ENCODE assay signal across 9 mouse cellular contexts in the genomic region with DNA sequence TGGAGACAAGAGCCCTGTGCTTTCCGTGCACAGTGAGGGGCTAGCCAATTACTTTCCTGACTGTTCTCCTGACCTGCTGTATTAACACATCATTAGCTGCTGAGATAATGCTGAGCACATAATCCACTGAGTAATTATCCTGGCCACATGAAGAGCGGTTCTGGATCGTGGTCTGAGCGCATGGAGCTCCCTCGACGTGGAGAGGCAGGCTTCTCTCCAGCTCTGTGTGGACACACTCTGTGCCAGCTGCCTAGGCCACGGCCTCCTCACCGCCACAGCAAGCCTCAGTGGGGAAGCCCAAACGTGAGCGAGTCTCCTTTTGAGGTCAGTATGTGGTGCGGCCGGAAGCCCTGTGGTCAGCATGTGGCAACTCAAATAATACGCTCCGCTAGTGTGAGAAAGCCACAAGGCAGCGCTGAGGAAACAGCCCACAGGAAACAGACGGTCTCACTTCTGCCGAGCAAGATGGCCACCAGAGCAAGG.
A peak's percentile ranks its signal among the peaks of the same experiment; 100 is the strongest.
DNase-seq lines count a peak whose midpoint lies in the region; ATAC-seq and TF ChIP-seq lines count a peak whose summit lies in the region.
"Had no signal": no experiment of that assay in that cellular context is flagged by ENCODE, and none has a peak within 500 bp of the region (broad histone marks: within the 10 kb centered on the region; RNA-seq: fewer than 3 reads in every experiment).

No protein-coding gene starts in this region.

- H3K27ac ChIP-seq in intestine, embryonic 14.5 days (ENCODE audit: low read depth), result peak overlapping the region; percentile 82
- no peak overlapping the region; the same call in 1 of the 2 replicates for H3K27ac ChIP-seq in intestine, postnatal 0 days (ENCODE audit: low read depth, low read length)
- H3K27ac ChIP-seq in embryonic facial prominence, embryonic 12.5 days, result peak overlapping the region; percentile 77
- H3K27ac ChIP-seq in stomach, embryonic 15.5 days, result peak overlapping the region; percentile 62
- H3K27ac ChIP-seq: heart, embryonic 15.5 days had no signal

- no peaks in the 10 kb centered on the region for H3K9me3 ChIP-seq in intestine, embryonic 14.5 days (ENCODE audit: control insufficient read depth, low read length)
- H3K9me3 ChIP-seq in intestine, postnatal 0 days (ENCODE audit: control insufficient read depth), result no peaks in the 10 kb centered on the region
- H3K9me3 ChIP-seq in embryonic facial prominence, embryonic 12.5 days, result no peaks in the 10 kb centered on the region
- H3K9me3 ChIP-seq in stomach, embryonic 15.5 days, result no peaks in the 10 kb centered on the region
- H3K9me3 ChIP-seq: heart, embryonic 15.5 days had no signal

- TF ChIP-seq CTCF in intestine, postnatal 0 days (IDR thresholded peaks at IDR 0.05; ENCODE audit: low read depth), result no peak

- H3K9ac ChIP-seq in intestine, embryonic 14.5 days (ENCODE audit: low read length), result no peak overlapping the region
- H3K9ac ChIP-seq in intestine, postnatal 0 days (ENCODE audit: low read depth, low read length), result no peak overlapping the region
- H3K9ac ChIP-seq in embryonic facial prominence, embryonic 12.5 days, result no peak overlapping the region
- no peak overlapping the region for H3K9ac ChIP-seq in stomach, embryonic 15.5 days
- H3K9ac ChIP-seq: heart, embryonic 15.5 days had no signal

- DNase-seq in intestine, embryonic 14.5 days (ENCODE audit: low spot score), result no peak
- no peak for DNase-seq in layer of hippocampus, adult 9-10 months (ENCODE audit: low spot score)
- DNase-seq in adipocyte (ENCODE audit: low spot score), result no peak
- DNase-seq in layer of hippocampus, adult 8-10 months (ENCODE audit: low spot score in 2 of 2), result no peak

- no peaks in the 10 kb centered on the region for H3K36me3 ChIP-seq in intestine, embryonic 14.5 days (ENCODE audit: control insufficient read depth, insufficient read depth, low read length)
- no peaks in the 10 kb centered on the region for H3K36me3 ChIP-seq in intestine, postnatal 0 days (ENCODE audit: control insufficient read depth, insufficient read depth)
- no peaks in the 10 kb centered on the region for H3K36me3 ChIP-seq in embryonic facial prominence, embryonic 12.5 days
- H3K36me3 ChIP-seq in stomach, embryonic 15.5 days, result no peaks in the 10 kb centered on the region
- H3K36me3 ChIP-seq: heart, embryonic 15.5 days had no signal

- no peak overlapping the region for H3K4me2 ChIP-seq in intestine, embryonic 14.5 days (ENCODE audit: low read length)
- H3K4me2 ChIP-seq in intestine, postnatal 0 days (replicated peaks; ENCODE audit: low read depth), result no peak overlapping the region
- H3K4me2 ChIP-seq in embryonic facial prominence, embryonic 12.5 days (replicated peaks), result no peak overlapping the region
- no peak overlapping the region for H3K4me2 ChIP-seq in stomach, embryonic 15.5 days
- H3K4me2 ChIP-seq: heart, embryonic 15.5 days had no signal

- ATAC-seq in intestine, embryonic 14.5 days (replicated peaks; ENCODE audit: low FRiP score, low TSS enrichment, low read depth), result no peak
- ATAC-seq in intestine, postnatal 0 days, result no peak
- ATAC-seq in embryonic facial prominence, embryonic 12.5 days (ENCODE audit: insufficient number of reproducible peaks, insufficient read depth, low FRiP score, low TSS enrichment), result 0 out of 2 replicates have a peak, but pooled peaks have one; percentile 31
- ATAC-seq in megakaryocyte, adult 5-6 weeks (ENCODE audit: poor library complexity, severe bottlenecking), result peak; percentile 97
- no peak for ATAC-seq in stomach, embryonic 15.5 days (ENCODE audit: insufficient read depth, low FRiP score, low read depth)

- H3K4me3 ChIP-seq in intestine, embryonic 14.5 days (ENCODE audit: low read depth, low read length), result no peak overlapping the region
- no peak overlapping the region for H3K4me3 ChIP-seq in intestine, postnatal 0 days (ENCODE audit: low read depth, low read length)
- no peak overlapping the region for H3K4me3 ChIP-seq in embryonic facial prominence, embryonic 12.5 days
- H3K4me3 ChIP-seq in stomach, embryonic 15.5 days (replicated peaks), result no peak overlapping the region
- H3K4me3 ChIP-seq: heart, embryonic 15.5 days had no signal

- peaks cover 14% of the 10 kb centered on the region; the same call in 1 of the 2 replicates for H3K4me1 ChIP-seq in intestine, embryonic 14.5 days (replicated peaks; ENCODE audit: control insufficient read depth, insufficient read depth, low read length)
- H3K4me1 ChIP-seq in intestine, postnatal 0 days (replicated peaks; ENCODE audit: control insufficient read depth, insufficient read depth, low read length), result no peaks in the 10 kb centered on the region
- peaks cover 21% of the 10 kb centered on the region for H3K4me1 ChIP-seq in embryonic facial prominence, embryonic 12.5 days
- peaks cover 9% of the 10 kb centered on the region; the same call in 1 of the 2 replicates for H3K4me1 ChIP-seq in stomach, embryonic 15.5 days
- H3K4me1 ChIP-seq: heart, embryonic 15.5 days had no signal

- 76% methylated on average over 17 of the region's 17 CpGs for WGBS in intestine, embryonic 14.5 days
- WGBS in intestine, postnatal 0 days, result 81% methylated on average over 17 of the region's 17 CpGs
- WGBS in embryonic facial prominence, embryonic 12.5 days, result 68% methylated on average over 17 of the region's 17 CpGs
- 77% methylated on average over 17 of the region's 17 CpGs for WGBS in stomach, embryonic 15.5 days

- H3K27me3 ChIP-seq in intestine, embryonic 14.5 days (replicated peaks; ENCODE audit: control insufficient read depth, insufficient read depth, low read length), result no peaks in the 10 kb centered on the region
- H3K27me3 ChIP-seq in intestine, postnatal 0 days (replicated peaks; ENCODE audit: control insufficient read depth, insufficient read depth, low read length), result no peaks in the 10 kb centered on the region
- H3K27me3 ChIP-seq in embryonic facial prominence, embryonic 12.5 days, result no peaks in the 10 kb centered on the region
- no peaks in the 10 kb centered on the region for H3K27me3 ChIP-seq in stomach, embryonic 15.5 days (replicated peaks)

Comparison
In these comparisons a context has a peak if more than half of its experiments do, and no peak if none do; other contexts are left out.
1. ATAC-seq: peak in embryonic facial prominence, embryonic 12.5 days (single experiment) and megakaryocyte, adult 5-6 weeks (single experiment); none in intestine, embryonic 14.5 days (single experiment), intestine, postnatal 0 days (single experiment) and stomach, embryonic 15.5 days (single experiment).